Mouse (Mus musculus): ENCODE results near the gene Rgs10. TPM values are rescaled to one million over a fixed set of nuclear protein-coding genes. Genes with fewer than 3 reads are reported as not detected.

Rgs10 gene
- polyA plus RNA-seq, 1 experiment from 2014 or later: 29.4 TPM

- Histone ChIP-seq H3K9me3 (ENCODE audit: control insufficient read depth, low read length) (no peaks in the 10 kb centered on the region), H3K4me1 (replicated peaks; ENCODE audit: control insufficient read depth, insufficient read depth, low read length) (no peaks in the 10 kb centered on the region; the same call in none of the 2 replicates), H3K9ac (ENCODE audit: low read length) (no peak overlapping the region), H3K4me3 (ENCODE audit: low read depth, low read length) (no peak overlapping the region), H3K4me2 (ENCODE audit: low read length) (no peak overlapping the region), H3K36me3 (ENCODE audit: control insufficient read depth, insufficient read depth, low read length) (no peaks in the 10 kb centered on the region), H3K27me3 (replicated peaks; ENCODE audit: control insufficient read depth, insufficient read depth, low read length) (no peaks in the 10 kb centered on the region), H3K27ac (ENCODE audit: low read depth) (no peak overlapping the region)
- DNase-seq (ENCODE audit: low spot score): no peak
- ATAC-seq (replicated peaks; ENCODE audit: low FRiP score, low TSS enrichment, low read depth): no peak
- 89% methylated on average over 1 of the region's 1 CpGs for WGBS
Measured at GRCm38 (mm10) chr7:128332896-128333295, 85.7 kb downstream of the Rgs10 start.

DNA sequence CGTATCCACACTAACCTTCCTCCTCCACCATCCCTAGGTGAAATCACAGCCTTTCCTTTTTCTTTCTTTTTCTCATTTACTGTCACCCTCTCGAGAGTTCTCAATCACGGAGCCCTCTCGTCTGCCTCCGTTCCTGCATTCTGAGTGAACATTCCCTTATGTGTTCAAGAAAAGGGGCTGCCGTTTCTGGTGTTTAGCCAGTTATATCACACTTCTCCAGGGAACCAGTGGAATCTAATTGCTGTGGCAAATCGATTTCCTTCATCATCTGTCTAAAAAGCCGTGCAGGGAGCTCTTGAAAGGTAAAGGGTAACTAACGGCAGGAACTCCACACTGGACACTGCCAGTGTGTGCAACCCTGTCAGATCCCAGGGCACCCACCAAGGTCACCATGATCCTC is 87.6 kb downstream of the Rgs10 start:
- Histone ChIP-seq H3K9me3 (ENCODE audit: control insufficient read depth, low read length) (no peaks in the 10 kb centered on the region), H3K4me1 (replicated peaks; ENCODE audit: control insufficient read depth, insufficient read depth, low read length) (no peaks in the 10 kb centered on the region; the same call in none of the 2 replicates), H3K27ac (ENCODE audit: low read depth) (no peak overlapping the region), H3K9ac (ENCODE audit: low read length) (no peak overlapping the region), H3K36me3 (ENCODE audit: control insufficient read depth, insufficient read depth, low read length) (no peaks in the 10 kb centered on the region), H3K27me3 (replicated peaks; ENCODE audit: control insufficient read depth, insufficient read depth, low read length) (no peaks in the 10 kb centered on the region), H3K4me2 (ENCODE audit: low read length) (no peak overlapping the region), H3K4me3 (ENCODE audit: low read depth, low read length) (no peak overlapping the region)
- no peak for ATAC-seq (replicated peaks; ENCODE audit: low FRiP score, low TSS enrichment, low read depth)
- DNase-seq (ENCODE audit: low spot score): no peak
- 58% methylated on average over 9 of the region's 9 CpGs for WGBS

DNA sequence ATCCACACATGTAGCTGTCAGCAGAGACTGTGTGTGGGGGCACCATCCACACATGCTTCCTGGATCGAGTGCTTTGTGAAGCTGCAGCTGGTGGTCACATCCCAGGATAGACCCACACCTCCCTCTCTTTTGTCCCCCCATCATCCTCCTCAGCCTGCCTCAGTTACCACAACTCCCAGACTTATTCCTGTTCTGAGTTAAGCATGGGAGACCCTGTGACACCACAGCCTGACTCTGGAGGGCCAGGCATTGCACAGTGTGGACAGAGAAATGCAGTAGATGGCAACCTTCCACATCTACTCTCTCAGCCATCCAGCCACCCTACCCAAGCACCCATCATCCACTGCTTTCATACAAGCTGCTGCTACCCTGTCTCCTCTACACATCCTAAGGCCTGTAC is 93.6 kb downstream of the Rgs10 start:
- WGBS: 90% methylated on average over 1 of the region's 1 CpGs

More for the DNA sequence above, 93.6 kb downstream of the Rgs10 start:
- H3K27ac ChIP-seq (ENCODE audit: low read depth): no peak overlapping the region
- H3K4me3 ChIP-seq (ENCODE audit: low read depth, low read length): no peak overlapping the region
- no peak overlapping the region for H3K9ac ChIP-seq (ENCODE audit: low read length)
- no peaks in the 10 kb centered on the region for H3K36me3 ChIP-seq (ENCODE audit: control insufficient read depth, insufficient read depth, low read length)
- no peak for ATAC-seq (replicated peaks; ENCODE audit: low FRiP score, low TSS enrichment, low read depth)
- no peak overlapping the region for H3K4me2 ChIP-seq (ENCODE audit: low read length)
- no peaks in the 10 kb centered on the region for H3K9me3 ChIP-seq (ENCODE audit: control insufficient read depth, low read length)
- peaks cover 9% of the 10 kb centered on the region for H3K4me1 ChIP-seq (replicated peaks; ENCODE audit: control insufficient read depth, insufficient read depth, low read length)
- no peak for DNase-seq (ENCODE audit: low spot score)
- H3K27me3 ChIP-seq (replicated peaks; ENCODE audit: control insufficient read depth, insufficient read depth, low read length): no peaks in the 10 kb centered on the region

Other genes starting within 250 kb of the Rgs10 start
- gene Cox6a2, start 212.4 kb downstream of the Rgs10 start, polyA plus RNA-seq (2014; fragmentation: Nextera tagmentation; extraction: Ambion mirVana): not detected in 2 replicates
- gene Armc5, start 181.4 kb downstream of the Rgs10 start, polyA plus RNA-seq (2014; fragmentation: Nextera tagmentation; extraction: Ambion mirVana): 13.4 and 13.8 TPM in 2 replicates
- gene 9130023H24Rik, start 180.7 kb downstream of the Rgs10 start, polyA plus RNA-seq (2014; fragmentation: Nextera tagmentation; extraction: Ambion mirVana): 6.5 and 7.6 TPM in 2 replicates
- gene Tgfb1i1, start 171.9 kb downstream of the Rgs10 start, polyA plus RNA-seq (2014; fragmentation: Nextera tagmentation; extraction: Ambion mirVana): 178 and 179 TPM in 2 replicates
- gene Slc5a2, start 153.1 kb downstream of the Rgs10 start, polyA plus RNA-seq (2014; fragmentation: Nextera tagmentation; extraction: Ambion mirVana): 0.15 TPM in 1 of 2 replicates, not detected in the other
- gene BC017158, start 120.6 kb downstream of the Rgs10 start, polyA plus RNA-seq (2014; fragmentation: Nextera tagmentation; extraction: Ambion mirVana): 49.5 and 51.0 TPM in 2 replicates
- gene Tial1, start 43.0 kb upstream of the Rgs10 start, polyA plus RNA-seq (2014; fragmentation: Nextera tagmentation; extraction: Ambion mirVana): 35.8 and 38.1 TPM in 2 replicates
- 13.6 and 15.0 TPM in 2 replicates for gene Bag3, start 104.9 kb upstream of the Rgs10 start, polyA plus RNA-seq (2014; fragmentation: Nextera tagmentation; extraction: Ambion mirVana)
- gene Inpp5f, start 192.6 kb upstream of the Rgs10 start, polyA plus RNA-seq (2014; fragmentation: Nextera tagmentation; extraction: Ambion mirVana): 33.7 and 33.8 TPM in 2 replicates